Mouse (Mus musculus) cortical plate, adult 2 months (tissue): ENCODE measurements at regions not wholly inside any gene's neighbourhood (a gene's known extent, or its start where the extent isn't known, plus 50 kb on each side); places are given as distances from the start of the nearest gene placed in this dataset.

ENCODE experiments used
- CTCF ChIP-seq: fragments of 200-500 bp; IDR thresholded peaks from 2 replicates; pipeline ENCODE4 v1.5.1; 2011; ENCODE audit warnings: mild to moderate bottlenecking, control low read depth, low read length; ENCODE audit not compliant: insufficient read depth; ENCODE audit errors: extremely low read depth
- POLR2A ChIP-seq: fragments of 200-500 bp; IDR thresholded peaks from 2 replicates; pipeline ENCODE4 v1.6.1; 2011; ENCODE audit warnings: mild to moderate bottlenecking, low read length, control low read depth; ENCODE audit not compliant: insufficient read depth; ENCODE audit errors: extremely low read depth

- TF ChIP-seq POLR2A (no peak), CTCF (no peak)
Observed at GRCm38 (mm10) chr12:112238834-112239233, 92.8 kb downstream of the Kif26a start.
